Mouse (Mus musculus) spleen, adult 2 months (tissue): Measurements from ENCODE around the gene Nup93. TPM values are rescaled to one million over a fixed set of nuclear protein-coding genes. Genes with fewer than 3 reads are reported as not detected.

Experiments used
- DNase-seq, 2 experiments: peaks; one replicate each; pipeline versions ENCODE4 v3.0.0 to v3.0.0-alpha.2; 2012 to 2021; ENCODE audit warnings: low spot score in 2 of 2, low read depth in 1 of 2
- H3K27ac ChIP-seq: fragments of 200-500 bp; 2 replicates; pipeline ENCODE4 v1.5.1; 2012; ENCODE audit warnings: low read length, inconsistent platforms; ENCODE audit not compliant: insufficient read depth
- H3K27me3 ChIP-seq: fragments of 200-500 bp; 2 replicates; pipeline ENCODE4 v1.6.1; 2012; ENCODE audit warnings: mild to moderate bottlenecking, moderate library complexity, low read length, inconsistent platforms; ENCODE audit not compliant: control insufficient read depth, insufficient read depth
- H3K36me3 ChIP-seq: fragments of 200-500 bp; 2 replicates; pipeline ENCODE4 v1.6.1; 2012; ENCODE audit warnings: mild to moderate bottlenecking, low read length, inconsistent platforms; ENCODE audit not compliant: control insufficient read depth, insufficient read depth
- H3K4me1 ChIP-seq: fragments of 200-500 bp; 2 replicates; pipeline ENCODE4 v1.6.1; 2011; ENCODE audit warnings: inconsistent platforms; ENCODE audit not compliant: control insufficient read depth, insufficient read depth, insufficient read length
- H3K4me3 ChIP-seq: fragments of 200-500 bp; 2 replicates; pipeline ENCODE4 v1.5.1; 2011; ENCODE audit warnings: mild to moderate bottlenecking, inconsistent platforms; ENCODE audit not compliant: insufficient read depth, insufficient read length; ENCODE audit errors: extremely low read depth
- CTCF ChIP-seq: fragments of 200-500 bp; IDR thresholded peaks from 2 replicates; pipeline ENCODE4 v1.5.1; 2011; ENCODE audit warnings: mild to moderate bottlenecking, inconsistent platforms; ENCODE audit not compliant: insufficient read depth, insufficient read length, insufficient replicate concordance; ENCODE audit errors: extremely low read depth
- POLR2A ChIP-seq: fragments of 200-500 bp; IDR thresholded peaks from 2 replicates; pipeline ENCODE4 v1.6.1; 2011; ENCODE audit warnings: low read depth, low read length, inconsistent platforms
- WGBS: fragments of 180-500 bp; shearing (Covaris S2); methylation state at CpG from one replicate; pipeline ENCODE4 v1.1.7; 2018; 5-methylcytosine and 5-hydroxymethylcytosine counted together
- polyA plus RNA-seq: library from polyadenylated mRNA; depleted of rRNA; stranded (reverse); fragments of >200 nt; gene quantifications from 2 replicates; pipeline ENCODE4 v1.2.3, GENCODE M21; 2012

The Nup93 gene
- polyA plus RNA-seq, 1 experiment = 13.2 TPM

DNA sequence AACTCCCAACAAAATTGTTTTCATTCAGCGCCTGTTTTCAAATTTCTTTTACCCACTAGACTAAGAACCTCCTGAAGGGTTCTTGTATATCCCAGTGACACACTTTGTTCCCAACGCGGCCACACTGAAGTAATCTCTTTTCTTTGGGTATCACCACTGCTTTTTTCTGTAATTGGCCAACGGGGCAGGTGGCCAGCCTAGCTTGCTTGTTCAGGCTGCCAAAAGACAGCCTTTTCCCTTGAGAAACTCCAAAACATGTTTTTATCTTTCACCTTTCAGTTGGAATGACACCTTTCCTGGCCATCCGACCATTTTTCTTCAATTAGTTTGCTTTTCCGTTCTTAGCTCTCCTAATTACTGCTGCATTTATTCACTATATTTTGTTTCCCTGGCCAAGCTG lies 545 bp upstream of the Nup93 start:
- Histone ChIP-seq H3K4me3 (peak overlapping the region; percentile 48; the same call in 1 of the 2 replicates), H3K27ac (no peak overlapping the region), H3K36me3 (no peaks in the 10 kb centered on the region), H3K27me3 (no peaks in the 10 kb centered on the region), H3K4me1 (peaks cover 3% of the 10 kb centered on the region; the same call in 1 of the 2 replicates)
- 54% methylated on average over 6 of the region's 6 CpGs for WGBS
- DNase-seq = no peak
- no peak for TF ChIP-seq POLR2A
- no peak for TF ChIP-seq CTCF

DNA sequence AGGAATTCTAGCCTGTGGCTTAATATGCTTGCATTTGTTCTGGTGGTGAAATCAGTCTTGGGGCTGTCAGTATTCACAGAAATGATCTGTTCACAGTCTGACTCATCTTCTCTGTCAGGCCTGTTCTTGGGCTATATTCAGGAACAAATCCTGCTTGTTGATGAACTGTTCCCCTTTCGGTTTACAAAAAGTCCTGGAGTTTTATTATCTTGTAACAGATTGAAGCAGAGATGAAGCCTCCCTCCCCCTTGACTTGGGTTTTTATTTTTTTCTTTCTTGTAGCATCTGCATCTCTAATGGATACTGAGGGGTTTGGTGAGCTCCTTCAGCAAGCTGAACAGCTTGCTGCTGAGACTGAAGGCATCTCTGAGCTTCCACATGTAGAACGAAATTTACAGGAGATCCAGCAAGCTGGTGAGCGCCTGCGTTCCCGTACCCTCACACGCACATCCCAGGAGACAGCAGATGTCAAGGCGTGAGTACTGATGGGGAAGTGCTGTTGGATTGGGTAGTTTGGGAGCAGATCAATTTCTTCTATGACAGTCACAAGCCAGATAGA lies 13.1 kb downstream of the Nup93 start:
- H3K27me3 ChIP-seq = no peaks in the 10 kb centered on the region
- WGBS = 93% methylated on average over 7 of the region's 7 CpGs
- no peak for TF ChIP-seq CTCF
- no peak for TF ChIP-seq POLR2A
- no peak for DNase-seq
- no peak overlapping the region for H3K27ac ChIP-seq
- peaks cover 7% of the 10 kb centered on the region; the same call in 1 of the 2 replicates for H3K36me3 ChIP-seq
- H3K4me1 ChIP-seq = no peaks in the 10 kb centered on the region; the same call in 1 of the 2 replicates
- H3K4me3 ChIP-seq = no peak overlapping the region

DNA sequence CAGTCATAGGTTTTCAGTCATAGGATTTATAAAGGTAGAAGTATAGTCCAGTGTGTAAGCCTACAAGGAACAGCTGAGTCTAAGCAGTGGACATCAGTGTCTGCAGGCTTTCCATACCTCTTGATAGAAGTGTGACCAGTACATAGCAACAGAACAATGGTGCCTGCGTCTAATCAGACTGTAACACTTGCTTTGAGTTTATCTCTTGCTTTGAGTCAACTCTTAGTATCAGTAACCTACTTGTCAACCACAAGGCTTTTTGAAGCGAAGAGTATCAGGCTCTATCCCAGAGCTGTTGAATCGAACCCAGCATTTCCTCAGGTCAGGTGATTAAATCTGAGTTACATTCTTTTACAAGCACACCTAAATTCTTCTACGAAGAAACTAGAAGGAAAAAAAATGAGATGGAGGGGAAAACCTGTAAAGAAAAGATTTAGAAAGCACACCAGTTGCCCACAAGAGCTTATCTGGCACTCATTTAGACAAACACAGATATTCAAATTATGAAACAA lies 25.9 kb downstream of the Nup93 start:
- H3K4me3 ChIP-seq = no peak overlapping the region
- peaks cover 2% of the 10 kb centered on the region; the same call in 1 of the 2 replicates for H3K36me3 ChIP-seq
- no peak for DNase-seq
- H3K4me1 ChIP-seq = no peaks in the 10 kb centered on the region
- no peaks in the 10 kb centered on the region for H3K27me3 ChIP-seq
- WGBS = 76% methylated on average over 4 of the region's 4 CpGs
- TF ChIP-seq CTCF (no peak), POLR2A (no peak)
- H3K27ac ChIP-seq = no peak overlapping the region

DNA sequence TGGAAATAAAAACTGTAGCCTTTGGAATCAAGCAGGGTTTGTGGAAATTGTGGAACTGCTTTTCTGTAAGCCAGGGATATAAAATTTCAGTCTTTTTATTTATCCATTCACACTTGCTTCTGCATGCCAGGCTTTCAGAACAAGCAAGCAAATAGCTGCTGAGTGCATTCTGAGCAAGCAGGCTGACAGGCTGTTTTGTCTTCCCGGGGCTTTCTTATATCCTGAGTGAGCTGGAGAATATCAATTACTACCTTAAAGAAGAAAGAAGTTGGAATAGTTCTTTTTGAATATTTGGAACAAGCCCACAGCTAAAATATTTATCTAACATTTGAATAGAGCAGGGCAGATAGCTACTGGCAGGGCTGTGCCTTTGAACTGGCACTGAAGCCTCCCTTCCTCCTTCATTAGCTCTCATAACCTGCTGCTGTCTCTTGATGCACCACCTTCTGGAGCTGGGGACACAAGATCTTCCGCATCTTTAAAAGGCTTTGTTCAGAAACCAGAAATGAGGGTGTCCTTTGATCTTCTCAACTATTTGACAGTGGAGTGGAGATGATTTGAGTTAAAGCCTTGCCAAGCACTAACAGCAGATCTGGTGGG lies 35.6 kb downstream of the Nup93 start:
- Histone ChIP-seq H3K36me3 (no peaks in the 10 kb centered on the region), H3K27ac (no peak overlapping the region), H3K27me3 (no peaks in the 10 kb centered on the region), H3K4me3 (no peak overlapping the region), H3K4me1 (no peaks in the 10 kb centered on the region)
- TF ChIP-seq CTCF = no peak
- TF ChIP-seq POLR2A = no peak
- no peak for DNase-seq
- 91% methylated on average over 2 of the region's 2 CpGs for WGBS

DNA sequence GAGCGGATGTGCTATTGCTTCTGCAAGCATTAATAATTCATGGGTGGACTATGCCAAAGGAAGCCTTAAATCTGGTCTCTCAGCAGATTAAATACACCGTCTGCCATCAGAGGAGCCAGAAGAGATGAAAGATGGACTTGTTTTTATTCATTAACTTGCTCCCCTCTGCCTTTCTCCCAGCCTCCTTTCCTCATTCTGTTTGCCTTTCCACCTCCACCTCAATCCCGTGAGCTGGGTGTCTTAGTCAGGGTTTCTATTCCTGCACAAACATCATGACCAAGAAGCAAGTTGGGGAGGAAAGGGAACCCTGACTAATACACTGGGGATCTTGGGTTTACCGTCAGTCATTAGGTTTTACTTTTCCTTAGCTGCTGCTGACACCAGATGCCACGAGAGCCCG lies 44.5 kb downstream of the Nup93 start:
- no peaks in the 10 kb centered on the region for H3K27me3 ChIP-seq
- H3K4me3 ChIP-seq = no peak overlapping the region
- no peak for TF ChIP-seq POLR2A
- no peak for TF ChIP-seq CTCF
- H3K4me1 ChIP-seq = no peaks in the 10 kb centered on the region
- no peak for DNase-seq
- WGBS = 94% methylated on average over 6 of the region's 6 CpGs
- no peaks in the 10 kb centered on the region for H3K36me3 ChIP-seq
- no peak overlapping the region for H3K27ac ChIP-seq

DNA sequence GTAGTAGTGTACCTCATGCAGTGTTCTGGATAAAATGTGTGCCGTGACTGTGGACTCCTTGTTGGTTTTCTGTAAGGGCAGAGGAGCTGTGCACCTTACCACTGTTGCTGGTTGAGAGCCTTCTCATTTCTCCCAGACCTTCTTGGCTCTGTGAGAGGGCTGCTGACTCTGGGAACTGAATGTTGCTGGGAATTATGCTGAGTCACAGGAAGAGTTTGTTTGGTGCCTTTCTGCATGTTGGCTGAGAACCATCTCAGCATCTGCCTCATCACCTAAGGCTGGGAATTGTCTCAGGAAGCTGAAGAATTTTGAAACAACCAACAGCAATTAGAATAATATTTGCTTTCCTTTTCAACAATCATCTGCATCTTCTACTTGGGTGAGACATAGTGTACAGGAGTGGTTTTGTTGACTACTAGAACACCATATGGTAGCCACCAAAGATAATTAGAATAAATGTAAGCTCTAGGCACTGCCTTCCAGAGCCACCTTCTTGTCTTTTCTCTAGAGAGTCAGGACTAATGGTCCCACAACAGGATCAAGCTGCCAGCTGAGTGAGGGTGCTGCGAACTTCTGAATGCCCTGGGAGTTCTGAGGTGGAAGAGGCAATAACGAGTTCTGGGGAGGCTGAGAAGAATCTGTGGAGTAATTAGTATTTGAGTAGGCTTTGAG lies 48.4 kb downstream of the Nup93 start:
- WGBS = 91% methylated on average over 3 of the region's 3 CpGs
- no peaks in the 10 kb centered on the region for H3K4me1 ChIP-seq

More for the DNA sequence above, 48.4 kb downstream of the Nup93 start:
- Histone ChIP-seq H3K27me3 (no peaks in the 10 kb centered on the region), H3K4me3 (no peak overlapping the region), H3K36me3 (no peaks in the 10 kb centered on the region), H3K27ac (no peak overlapping the region)
- TF ChIP-seq CTCF = no peak
- TF ChIP-seq POLR2A = no peak
- DNase-seq = no peak
